Mouse (Mus musculus): ENCODE results near the gene Nop10. TPM values are rescaled to one million over a fixed set of nuclear protein-coding genes. Genes with fewer than 3 reads are reported as not detected.
"Not testable (repeated sequence)": the region's sequence is repeated elsewhere in the genome, so short reads cannot be mapped to it uniquely, and the experiment has no call there.

Gene Nop10
- total RNA-seq, 2 experiments from 2014 or later = 66.1 to 67.8 TPM

GRCm38 (mm10) chr2:112262779-112263295 lies 1.1 kb downstream of the Nop10 start:
- peak in 1 of 2 experiments; percentile 41 for DNase-seq (ENCODE audit: low spot score in 2 of 2)

DNA sequence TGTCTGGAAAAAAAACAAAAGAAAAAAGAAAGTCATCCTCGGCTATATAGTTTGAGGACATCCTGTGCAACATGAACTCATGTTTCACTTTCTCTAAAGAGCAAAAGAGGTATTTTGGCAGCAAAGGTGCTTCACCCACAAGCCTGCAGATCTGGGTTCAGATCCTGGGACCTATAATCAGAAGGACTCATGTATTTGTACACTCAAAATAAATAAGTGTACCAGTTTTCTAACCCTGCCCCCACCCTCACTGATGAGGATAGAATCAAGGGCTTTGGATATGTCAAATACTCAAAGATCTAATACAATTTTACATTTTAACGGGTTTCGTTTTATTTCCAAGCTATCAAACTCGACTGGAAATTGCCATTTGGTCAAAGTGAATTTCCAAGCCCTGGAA lies 2.6 kb downstream of the Nop10 start:
- DNase-seq (ENCODE audit: low spot score in 2 of 2) = no peak

DNA sequence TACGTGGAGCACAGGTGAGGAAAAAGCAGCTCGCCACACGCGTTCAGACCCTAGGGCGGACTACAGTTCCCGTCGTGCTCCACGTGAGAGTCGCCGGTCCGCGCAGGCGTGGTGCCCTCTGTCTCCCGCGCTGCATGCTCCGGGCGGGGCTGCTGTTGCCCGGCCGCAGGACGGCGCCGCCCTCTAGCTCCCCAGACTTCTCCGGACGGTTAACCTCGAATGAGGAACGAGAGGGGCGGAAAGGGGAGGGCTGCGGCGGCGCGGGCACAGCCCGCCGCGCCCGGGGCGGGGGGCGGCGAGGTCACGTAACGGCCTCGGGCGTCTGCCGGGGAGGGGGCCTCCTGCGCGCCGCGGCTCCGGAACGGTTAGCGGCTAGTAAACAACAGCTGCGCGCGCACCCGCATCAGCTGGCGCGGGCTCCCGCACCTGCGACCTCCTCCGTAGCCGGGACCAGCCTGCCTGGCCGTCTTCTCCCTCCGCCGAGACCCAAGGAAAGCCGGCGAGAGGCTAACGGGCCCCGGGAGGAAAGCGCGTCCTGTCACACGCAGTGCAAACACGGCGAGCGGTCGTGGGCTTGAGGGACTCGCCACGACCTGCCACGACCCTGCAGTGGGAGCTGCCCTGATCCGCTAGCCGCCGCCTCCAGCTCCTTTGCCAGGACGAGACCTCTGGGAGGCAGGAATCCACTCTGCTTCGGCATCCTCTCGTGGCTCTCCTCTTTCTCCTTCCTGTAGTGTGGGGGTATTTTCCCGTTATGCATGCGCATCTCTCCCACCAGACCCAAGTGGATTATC lies 3.9 kb downstream of the Nop10 start, which contains the start of gene Slc12a6:
Gene Slc12a6 (plus strand): TSS at position 378 of the 794 bp plus-strand sequence.
- DNase-seq (ENCODE audit: low spot score in 2 of 2) = peak; percentile 86 to 92

DNA sequence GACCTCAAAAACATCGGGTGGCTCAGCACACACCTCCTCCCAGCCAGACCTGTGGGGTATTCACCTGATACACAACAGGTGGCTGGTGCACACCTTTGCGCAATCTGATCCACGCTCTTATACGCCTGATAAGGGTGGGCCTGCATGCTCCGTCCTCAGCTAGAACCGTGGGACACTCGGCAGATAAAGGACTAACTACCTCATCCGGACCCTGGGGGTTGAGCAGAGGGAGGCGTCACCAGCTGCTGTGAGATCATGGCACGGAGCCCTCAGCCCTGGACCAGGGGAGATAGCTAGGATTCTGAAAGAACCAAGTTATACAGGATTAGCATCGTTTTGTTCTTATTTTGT lies 4.5 kb downstream of the Nop10 start, which contains the start of gene Gm21985:
Gene Gm21985 (plus strand): TSS at position 73 of the 351 bp plus-strand sequence.
- peak; percentile 49 to 62 for DNase-seq (ENCODE audit: low spot score in 2 of 2)

GRCm38 (mm10) chr2:112266780-112267179 lies 5.1 kb downstream of the Nop10 start:
- peak in 1 of 2 experiments; percentile 21 for DNase-seq (ENCODE audit: low spot score in 2 of 2)

DNA sequence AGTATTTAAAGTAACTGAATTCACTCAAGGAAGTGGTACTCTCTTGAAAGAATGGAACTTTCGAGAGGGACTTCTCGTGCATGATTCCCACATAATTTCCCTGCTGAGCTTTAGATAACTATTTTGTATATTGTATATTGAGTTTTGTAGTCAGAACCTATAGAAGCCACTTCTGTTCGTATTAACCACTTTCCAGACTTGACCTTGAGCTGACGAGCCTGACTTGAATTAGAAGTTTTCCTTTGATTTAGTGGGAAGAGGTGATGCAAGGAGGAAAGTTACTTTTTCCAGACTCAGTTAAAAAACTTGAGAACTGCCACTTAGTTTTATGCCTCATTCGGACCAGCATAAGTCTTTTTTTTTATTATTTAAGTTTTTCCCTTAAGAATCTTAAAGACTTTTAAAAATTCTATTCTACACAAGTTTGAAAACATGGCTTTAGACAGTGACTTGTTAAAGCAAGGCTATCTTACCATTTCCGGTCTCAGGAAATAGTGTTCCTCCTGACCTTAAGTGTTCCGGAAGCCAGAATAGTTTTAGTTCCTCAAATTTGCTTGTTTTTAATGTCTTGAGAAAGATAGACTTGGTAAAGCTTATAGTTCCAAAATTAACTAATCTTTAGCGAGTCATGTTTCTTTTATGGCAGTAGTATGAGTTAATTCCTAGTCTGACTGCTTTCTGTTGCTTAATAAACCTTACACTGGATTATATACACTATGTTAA lies 6.0 kb downstream of the Nop10 start:
- no peak for DNase-seq (ENCODE audit: low spot score in 2 of 2)

GRCm38 (mm10) chr2:112270011-112270410 lies 8.3 kb downstream of the Nop10 start:
- DNase-seq (ENCODE audit: low spot score in 2 of 2) = no peak

DNA sequence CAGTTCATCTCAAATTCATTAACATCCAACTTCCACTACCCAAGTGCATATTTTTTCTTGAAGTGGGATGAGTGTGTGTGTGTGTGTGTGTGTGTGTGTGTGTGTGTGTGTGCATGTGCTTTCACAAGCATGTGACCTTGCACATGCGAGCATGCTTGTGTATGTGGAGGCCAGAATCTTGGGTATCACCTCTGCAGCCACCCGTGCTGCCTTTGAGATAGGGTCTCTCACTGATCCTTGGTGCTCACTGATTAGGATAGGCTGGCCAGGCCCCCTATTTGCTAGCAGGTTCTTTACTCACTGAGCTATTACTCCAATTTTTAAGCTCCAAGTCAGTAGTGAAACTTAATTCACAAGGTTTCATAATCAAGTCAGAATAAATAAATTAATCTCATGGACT lies 11.2 kb downstream of the Nop10 start:
- no peak for DNase-seq (ENCODE audit: low spot score in 2 of 2)

DNA sequence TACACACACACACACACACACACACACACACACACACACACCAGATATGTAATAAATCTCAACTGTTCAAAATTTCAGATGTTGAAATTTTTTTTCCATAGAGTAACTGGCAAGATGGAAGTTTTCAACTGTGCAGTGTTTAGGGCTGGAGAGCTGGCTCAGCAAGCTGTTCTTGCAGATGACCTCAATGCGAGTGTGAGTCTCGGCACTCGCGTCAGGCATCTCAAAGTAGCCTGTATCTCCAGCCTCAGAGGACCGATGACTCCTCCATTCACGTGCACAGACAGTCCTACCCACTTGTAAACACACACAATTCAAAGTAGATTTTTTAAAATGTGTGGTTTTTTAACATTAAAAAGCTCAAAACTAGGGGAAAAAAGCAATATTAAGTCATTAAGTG lies 11.7 kb downstream of the Nop10 start:
- DNase-seq (ENCODE audit: low spot score in 2 of 2) = no peak

- DNase-seq (ENCODE audit: low spot score in 2 of 2) = no peak
Observed at GRCm38 (mm10) chr2:112276870-112277269, 15.1 kb downstream of the Nop10 start.

- DNase-seq (ENCODE audit: low spot score in 2 of 2) = no peak
Observed at GRCm38 (mm10) chr2:112282846-112283245, 21.1 kb downstream of the Nop10 start.

DNA sequence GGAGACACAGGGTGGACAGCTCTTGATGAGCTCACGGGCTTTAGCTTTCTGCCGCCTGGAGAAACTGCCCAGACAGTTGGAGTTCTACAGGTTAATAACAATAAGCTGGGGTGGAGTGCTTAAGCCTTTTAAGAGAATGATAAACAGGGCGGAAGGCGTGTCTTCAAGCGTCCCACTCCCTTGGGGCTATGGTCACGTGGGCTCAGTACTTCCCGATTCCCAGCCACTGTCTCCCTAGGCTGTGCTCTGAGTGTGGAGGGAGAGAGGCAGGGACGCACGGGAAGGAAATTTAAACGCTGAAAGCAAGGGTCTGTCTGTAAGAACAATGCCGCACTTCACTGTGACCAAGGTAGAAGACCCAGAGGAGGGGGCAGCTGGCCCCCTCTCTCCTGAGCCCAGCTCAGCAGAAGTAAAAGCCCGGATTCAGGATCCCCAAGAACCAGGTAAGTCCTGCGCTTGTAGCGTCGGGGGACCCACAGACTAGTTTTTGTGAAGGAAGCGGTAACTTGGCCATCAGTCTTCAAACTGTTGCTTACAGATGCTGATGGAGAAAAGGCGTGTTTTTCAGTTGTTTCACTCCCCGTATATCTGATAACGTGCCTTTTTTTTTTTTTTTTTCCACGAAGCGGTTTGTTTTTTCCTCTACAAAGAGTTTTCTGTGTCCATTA lies 22.8 kb downstream of the Nop10 start:
- DNase-seq (ENCODE audit: low spot score in 2 of 2) = no peak

DNA sequence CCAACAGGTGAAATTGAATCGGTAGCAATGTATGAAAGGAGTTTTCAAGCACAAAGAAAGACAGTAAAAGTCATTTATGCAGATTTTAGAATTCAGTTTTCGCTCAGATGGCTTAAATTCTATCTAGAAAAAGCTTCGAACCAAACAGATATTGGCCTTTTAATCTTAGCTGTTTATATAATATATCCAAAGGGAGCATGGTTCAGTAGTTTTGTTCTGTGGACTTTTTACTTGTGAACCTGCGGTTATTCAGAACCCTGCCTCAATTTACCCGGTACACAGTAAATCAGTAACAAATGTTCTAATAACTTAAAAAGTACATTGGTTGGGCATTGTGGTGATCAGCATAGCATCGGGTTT lies 23.3 kb downstream of the Nop10 start:
- DNase-seq (ENCODE audit: low spot score in 2 of 2) = no peak

DNA sequence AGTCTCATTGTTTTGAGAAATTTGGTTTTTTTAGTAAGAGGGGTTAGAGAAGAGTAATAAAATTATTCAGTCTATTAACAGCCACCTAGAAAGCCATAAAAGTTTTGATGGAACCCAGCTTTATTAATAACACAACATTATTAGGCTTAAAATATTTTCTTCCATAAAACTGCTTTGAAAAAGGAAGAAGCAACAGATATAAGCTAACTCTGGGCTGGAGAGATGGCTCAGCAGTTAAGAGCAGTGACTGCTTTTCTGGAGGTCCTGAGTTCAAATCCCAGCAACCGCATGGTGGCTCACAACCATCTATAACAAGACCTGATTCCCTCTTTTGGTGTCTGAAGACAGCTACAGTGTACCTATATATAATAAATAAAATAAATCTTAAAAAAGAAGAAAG lies 24.3 kb downstream of the Nop10 start:
- DNase-seq (ENCODE audit: low spot score in 2 of 2) = not testable (repeated sequence)

DNA sequence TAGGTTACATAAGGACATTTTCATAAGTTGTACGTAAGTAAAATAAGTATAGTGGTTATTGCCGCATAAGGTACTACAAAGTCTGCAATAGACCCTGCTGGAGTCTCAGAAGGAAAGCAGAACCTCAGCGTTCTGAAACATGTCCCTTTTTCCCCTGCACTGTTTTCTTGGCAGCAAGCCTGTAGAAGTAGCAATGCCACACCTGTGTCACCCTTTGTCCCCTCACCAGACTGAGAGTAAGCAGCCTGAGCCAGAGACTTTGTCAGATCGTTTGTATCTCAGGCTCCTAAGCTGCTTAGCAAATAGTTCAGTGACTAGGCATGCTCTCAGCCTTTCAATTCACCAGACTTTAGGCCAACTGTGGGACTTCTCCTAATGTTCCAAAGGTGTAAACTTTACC lies 25.3 kb downstream of the Nop10 start:
- no peak for DNase-seq (ENCODE audit: low spot score in 2 of 2)

DNA sequence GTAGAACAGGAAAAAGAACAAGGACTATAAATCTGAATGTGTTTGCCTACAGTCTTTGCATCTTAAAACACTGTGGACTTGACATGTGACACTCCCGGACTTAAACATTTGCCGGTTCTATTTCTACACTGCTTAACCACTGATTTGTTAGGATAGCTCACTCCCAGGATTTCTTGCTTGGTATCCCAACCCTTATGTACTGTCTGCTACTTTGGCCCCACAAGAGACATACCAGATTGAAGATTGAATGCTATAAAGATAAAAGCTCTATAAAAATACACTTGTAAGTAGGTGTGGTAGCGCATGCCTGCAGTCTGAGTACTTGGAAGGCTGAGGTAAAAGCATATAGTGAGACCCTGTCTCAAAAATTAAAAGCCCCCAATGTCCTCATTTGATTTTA lies 27.8 kb downstream of the Nop10 start:
- no peak for DNase-seq (ENCODE audit: low spot score in 2 of 2)

- peak in 1 of 2 experiments; percentile 29 for DNase-seq (ENCODE audit: low spot score in 2 of 2)
Observed at GRCm38 (mm10) chr2:112292823-112293222, 31.1 kb downstream of the Nop10 start.

DNA sequence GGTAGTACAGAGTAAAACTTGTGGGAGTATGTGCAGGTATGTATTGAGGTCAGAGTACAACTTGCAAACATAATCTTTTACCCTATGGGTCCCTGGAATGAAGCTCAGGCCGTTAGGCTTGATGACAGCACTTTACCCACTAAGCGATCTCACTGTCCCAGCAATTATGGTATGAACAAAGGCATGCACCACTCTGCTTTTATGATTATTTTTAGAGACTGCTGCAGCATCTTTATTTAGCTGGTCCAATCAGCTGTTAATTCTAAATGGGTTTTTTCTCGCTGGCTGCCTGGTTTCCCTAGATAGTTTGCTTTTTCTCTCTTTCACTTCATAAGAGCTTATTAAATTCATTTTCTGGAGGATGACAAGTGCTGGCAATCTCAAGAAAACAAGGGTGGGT lies 34.5 kb downstream of the Nop10 start:
- DNase-seq (ENCODE audit: low spot score in 2 of 2) = peak in 1 of 2 experiments; percentile 43

GRCm38 (mm10) chr2:112298221-112298620 lies 36.5 kb downstream of the Nop10 start:
- DNase-seq (ENCODE audit: low spot score in 2 of 2) = no peak

- no peak for DNase-seq (ENCODE audit: low spot score in 2 of 2)
Observed at GRCm38 (mm10) chr2:112308671-112309070, 46.9 kb downstream of the Nop10 start.

- DNase-seq (ENCODE audit: low spot score in 2 of 2) = peak in 1 of 2 experiments; percentile 20
Observed at GRCm38 (mm10) chr2:112309161-112309600, 47.5 kb downstream of the Nop10 start.
